Mouse (Mus musculus): ENCODE data around the gene Gale. TPM values are rescaled to one million over a fixed set of nuclear protein-coding genes. Genes with fewer than 3 reads are reported as not detected.
"Not testable (repeated sequence)": the region's sequence is repeated elsewhere in the genome, so short reads cannot be mapped to it uniquely, and the experiment has no call there.

The Gale gene
- polyA plus RNA-seq, 1 experiment from 2014 or later: 29.1 TPM

GRCm38 (mm10) chr4:135928376-135928775, 35.2 kb upstream of the Gale start:
- H3K27me3 ChIP-seq: no peaks in the 10 kb centered on the region
- ATAC-seq (ENCODE audit: insufficient number of reproducible peaks, insufficient read depth, low FRiP score, low TSS enrichment): no peak
- no peak overlapping the region for H3K4me2 ChIP-seq (replicated peaks)
- no peaks in the 10 kb centered on the region for H3K9me3 ChIP-seq
- H3K9ac ChIP-seq: no peak overlapping the region
- H3K36me3 ChIP-seq: peaks cover 36% of the 10 kb centered on the region
- no peak overlapping the region for H3K27ac ChIP-seq
- WGBS: 79% methylated on average over 9 of the region's 9 CpGs
- no peak overlapping the region for H3K4me3 ChIP-seq
- H3K4me1 ChIP-seq: no peaks in the 10 kb centered on the region

- Histone ChIP-seq H3K36me3 (peaks cover 40% of the 10 kb centered on the region), H3K4me3 (no peak overlapping the region), H3K27ac (no peak overlapping the region), H3K4me1 (no peaks in the 10 kb centered on the region), H3K4me2 (replicated peaks) (no peak overlapping the region), H3K9ac (no peak overlapping the region), H3K9me3 (no peaks in the 10 kb centered on the region), H3K27me3 (no peaks in the 10 kb centered on the region)
- no peak for ATAC-seq (ENCODE audit: insufficient number of reproducible peaks, insufficient read depth, low FRiP score, low TSS enrichment)
- 88% methylated on average over 5 of the region's 5 CpGs for WGBS
Measured at GRCm38 (mm10) chr4:135929405-135929804, 34.1 kb upstream of the Gale start.

- Histone ChIP-seq H3K9ac (no peak overlapping the region), H3K27me3 (no peaks in the 10 kb centered on the region), H3K27ac (no peak overlapping the region), H3K9me3 (no peaks in the 10 kb centered on the region), H3K4me1 (no peaks in the 10 kb centered on the region), H3K36me3 (peaks cover 37% of the 10 kb centered on the region), H3K4me3 (no peak overlapping the region), H3K4me2 (replicated peaks) (no peak overlapping the region)
- WGBS: 90% methylated on average over 9 of the region's 9 CpGs
- ATAC-seq (ENCODE audit: insufficient number of reproducible peaks, insufficient read depth, low FRiP score, low TSS enrichment): no peak
Measured at GRCm38 (mm10) chr4:135929828-135930227, 33.7 kb upstream of the Gale start.

DNA sequence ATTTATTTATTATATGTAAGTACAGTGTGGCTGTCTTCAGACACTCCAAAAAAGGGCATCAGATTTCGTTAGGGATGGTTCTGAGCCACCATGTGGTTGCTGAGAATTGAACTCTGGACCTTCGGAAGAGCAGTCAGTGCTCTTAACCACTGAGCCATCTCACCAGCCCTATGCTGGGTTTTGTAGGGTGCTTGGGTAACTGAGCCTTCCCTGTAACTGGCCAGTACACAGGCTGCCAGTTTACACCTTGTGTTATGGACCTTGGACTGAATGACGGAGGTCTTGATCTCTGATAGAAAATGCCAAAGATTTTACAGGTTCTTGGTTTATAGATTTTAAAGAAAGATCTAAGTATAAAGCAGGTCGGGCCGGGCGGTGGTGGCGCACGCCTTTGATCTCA, 33.3 kb upstream of the Gale start:
- H3K9me3 ChIP-seq: no peaks in the 10 kb centered on the region
- no peak overlapping the region for H3K27ac ChIP-seq
- no peak for ATAC-seq (ENCODE audit: insufficient number of reproducible peaks, insufficient read depth, low FRiP score, low TSS enrichment)
- no peak overlapping the region for H3K4me2 ChIP-seq (replicated peaks)
- H3K4me3 ChIP-seq: no peak overlapping the region
- no peaks in the 10 kb centered on the region for H3K27me3 ChIP-seq
- no peaks in the 10 kb centered on the region for H3K4me1 ChIP-seq
- peaks cover 36% of the 10 kb centered on the region for H3K36me3 ChIP-seq
- WGBS: 91% methylated on average over 8 of the region's 8 CpGs
- no peak overlapping the region for H3K9ac ChIP-seq

DNA sequence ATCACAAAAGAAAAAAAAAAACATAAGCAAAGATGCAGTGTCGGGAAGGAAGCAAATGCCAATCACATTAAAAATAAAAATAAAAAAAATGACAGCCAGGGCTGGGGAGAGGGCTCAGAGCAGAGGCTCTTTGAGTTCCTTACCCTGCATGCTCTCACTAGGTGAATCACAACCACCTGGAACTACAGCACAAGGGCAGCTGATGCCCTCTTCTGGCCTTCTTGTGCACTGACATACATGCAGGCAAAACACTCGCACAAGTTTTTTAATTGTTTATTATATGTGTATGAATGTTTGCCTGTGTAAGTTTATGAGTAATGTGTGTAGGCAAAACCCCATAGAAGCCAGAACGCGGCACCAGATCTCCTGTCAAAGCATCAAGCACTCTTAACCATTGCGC, 31.7 kb upstream of the Gale start:
- Histone ChIP-seq H3K9me3 (no peaks in the 10 kb centered on the region), H3K4me3 (no peak overlapping the region), H3K4me1 (no peaks in the 10 kb centered on the region), H3K4me2 (replicated peaks) (no peak overlapping the region), H3K9ac (no peak overlapping the region), H3K27me3 (no peaks in the 10 kb centered on the region), H3K36me3 (peaks cover 20% of the 10 kb centered on the region), H3K27ac (no peak overlapping the region)
- ATAC-seq (ENCODE audit: insufficient number of reproducible peaks, insufficient read depth, low FRiP score, low TSS enrichment): no peak
- 66% methylated on average over 5 of the region's 5 CpGs for WGBS

GRCm38 (mm10) chr4:135934708-135935500, 28.6 kb upstream of the Gale start:
- WGBS: 39% methylated on average over 12 of the region's 12 CpGs
- no peak overlapping the region for H3K4me2 ChIP-seq (replicated peaks)
- peaks cover 33% of the 10 kb centered on the region for H3K36me3 ChIP-seq
- H3K27me3 ChIP-seq: no peaks in the 10 kb centered on the region
- no peak overlapping the region for H3K27ac ChIP-seq
- H3K9me3 ChIP-seq: no peaks in the 10 kb centered on the region
- no peak overlapping the region for H3K9ac ChIP-seq
- ATAC-seq (ENCODE audit: insufficient number of reproducible peaks, insufficient read depth, low FRiP score, low TSS enrichment): 0 out of 2 replicates have a peak, but pooled peaks have one; percentile 28
- H3K4me3 ChIP-seq: no peak overlapping the region
- no peaks in the 10 kb centered on the region for H3K4me1 ChIP-seq

GRCm38 (mm10) chr4:135935502-135935901, 28.0 kb upstream of the Gale start:
- H3K4me3 ChIP-seq: no peak overlapping the region
- H3K4me1 ChIP-seq: no peaks in the 10 kb centered on the region
- H3K27me3 ChIP-seq: no peaks in the 10 kb centered on the region
- H3K9me3 ChIP-seq: no peaks in the 10 kb centered on the region
- 38% methylated on average over 5 of the region's 5 CpGs for WGBS
- 0 out of 2 replicates have a peak, but pooled peaks have one; percentile 22 for ATAC-seq (ENCODE audit: insufficient number of reproducible peaks, insufficient read depth, low FRiP score, low TSS enrichment)
- H3K9ac ChIP-seq: no peak overlapping the region
- peaks cover 36% of the 10 kb centered on the region for H3K36me3 ChIP-seq
- H3K4me2 ChIP-seq (replicated peaks): no peak overlapping the region
- H3K27ac ChIP-seq: 0 out of 2 replicates have a peak overlapping the region, but pooled peaks have one; percentile 13

- Histone ChIP-seq H3K27me3 (no peaks in the 10 kb centered on the region), H3K9ac (no peak overlapping the region), H3K9me3 (no peaks in the 10 kb centered on the region), H3K4me3 (no peak overlapping the region), H3K4me2 (replicated peaks) (no peak overlapping the region), H3K36me3 (peaks cover 25% of the 10 kb centered on the region), H3K27ac (no peak overlapping the region), H3K4me1 (no peaks in the 10 kb centered on the region)
- WGBS: 79% methylated on average over 7 of the region's 7 CpGs
- ATAC-seq (ENCODE audit: insufficient number of reproducible peaks, insufficient read depth, low FRiP score, low TSS enrichment): no peak
Measured at GRCm38 (mm10) chr4:135938858-135939257, 24.7 kb upstream of the Gale start.

GRCm38 (mm10) chr4:135941026-135941425, 22.5 kb upstream of the Gale start:
- WGBS: 82% methylated on average over 8 of the region's 8 CpGs
- peaks cover 25% of the 10 kb centered on the region for H3K36me3 ChIP-seq
- H3K27ac ChIP-seq; H3K27me3 ChIP-seq; H3K4me1 ChIP-seq; H3K4me2 ChIP-seq (replicated peaks); H3K9ac ChIP-seq; ATAC-seq (ENCODE audit: insufficient number of reproducible peaks, insufficient read depth, low FRiP score, low TSS enrichment); H3K9me3 ChIP-seq; H3K4me3 ChIP-seq: not testable (repeated sequence)

DNA sequence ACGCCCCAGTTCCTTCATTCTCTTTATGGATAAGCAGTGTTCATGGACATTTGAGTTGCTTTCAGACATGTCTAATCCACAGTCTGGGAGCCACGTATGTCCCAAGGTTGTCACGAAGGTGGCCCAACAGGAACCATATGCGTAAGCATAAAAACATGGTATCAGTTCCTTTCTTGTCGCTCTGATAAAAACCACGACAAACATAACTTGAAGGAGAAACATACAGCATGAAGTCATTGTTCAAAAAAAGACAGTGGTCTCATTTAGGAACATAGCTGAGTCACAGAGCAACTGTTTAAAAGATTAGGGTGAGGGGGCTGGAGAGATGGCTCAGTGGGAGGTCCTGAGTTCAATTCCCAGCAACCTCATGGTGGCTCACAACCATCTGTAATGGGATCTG, 21.3 kb upstream of the Gale start:
- no peak for ATAC-seq (ENCODE audit: insufficient number of reproducible peaks, insufficient read depth, low FRiP score, low TSS enrichment)
- Histone ChIP-seq H3K36me3 (peaks cover 25% of the 10 kb centered on the region), H3K4me3 (no peak overlapping the region), H3K27ac (no peak overlapping the region), H3K9me3 (no peaks in the 10 kb centered on the region), H3K4me1 (peaks cover 6% of the 10 kb centered on the region; the same call in 1 of the 2 replicates), H3K4me2 (replicated peaks) (no peak overlapping the region), H3K27me3 (no peaks in the 10 kb centered on the region), H3K9ac (no peak overlapping the region)
- WGBS: 86% methylated on average over 6 of the region's 6 CpGs

DNA sequence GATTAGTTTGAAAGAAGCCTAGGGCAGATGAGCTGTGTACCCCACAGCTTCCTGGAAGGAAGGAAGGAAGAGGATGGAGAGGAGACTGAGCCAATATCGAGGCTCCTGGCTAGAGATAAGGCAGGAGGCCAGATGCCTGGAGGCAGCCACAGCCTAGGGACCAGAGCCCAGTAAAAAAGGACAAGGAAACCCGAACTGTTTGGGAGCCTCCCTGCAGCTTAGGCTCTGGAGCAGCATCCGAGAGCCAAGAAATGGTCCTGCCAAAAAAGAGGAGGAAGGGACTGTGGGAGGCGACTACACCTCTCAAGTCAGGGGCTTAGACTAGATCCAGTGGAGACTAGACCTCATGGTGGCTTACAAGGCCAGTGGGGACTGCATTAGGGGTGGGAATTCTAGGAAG, 20.1 kb upstream of the Gale start:
- Histone ChIP-seq H3K9me3 (no peaks in the 10 kb centered on the region), H3K4me3 (no peak overlapping the region), H3K4me2 (replicated peaks) (no peak overlapping the region), H3K27me3 (no peaks in the 10 kb centered on the region), H3K4me1 (peaks cover 6% of the 10 kb centered on the region; the same call in 1 of the 2 replicates), H3K9ac (no peak overlapping the region), H3K27ac (no peak overlapping the region), H3K36me3 (peaks cover 24% of the 10 kb centered on the region)
- WGBS: 48% methylated on average over 4 of the region's 4 CpGs
- no peak for ATAC-seq (ENCODE audit: insufficient number of reproducible peaks, insufficient read depth, low FRiP score, low TSS enrichment)

DNA sequence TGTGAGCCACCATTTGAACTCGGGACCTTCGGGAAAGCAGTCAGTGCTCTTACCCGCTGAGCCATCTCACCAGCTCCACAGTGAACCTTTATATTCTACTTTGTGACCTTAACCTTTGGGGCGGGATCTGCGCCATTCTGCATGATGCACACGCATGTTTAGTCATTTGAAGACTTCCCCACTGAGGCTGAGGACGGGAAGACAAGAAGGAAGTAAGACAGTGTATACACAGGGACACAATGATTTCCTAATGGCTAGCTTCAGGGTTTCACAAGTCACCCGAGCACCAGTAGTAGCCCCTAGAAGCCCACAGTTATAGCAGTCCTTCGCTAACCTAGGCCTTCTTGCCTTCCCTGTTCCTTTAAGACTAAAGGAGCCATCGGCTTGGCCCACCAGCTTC, 17.8 kb upstream of the Gale start:
- peak overlapping the region; percentile 61 for H3K27ac ChIP-seq

More for the DNA sequence above, 17.8 kb upstream of the Gale start:
- H3K27me3 ChIP-seq: no peaks in the 10 kb centered on the region
- H3K4me2 ChIP-seq (replicated peaks): peak overlapping the region; percentile 90
- H3K4me3 ChIP-seq: peak overlapping the region; percentile 91
- H3K4me1 ChIP-seq: peaks cover 6% of the 10 kb centered on the region; the same call in 1 of the 2 replicates
- 75% methylated on average over 10 of the region's 10 CpGs for WGBS
- H3K9me3 ChIP-seq: no peaks in the 10 kb centered on the region
- H3K36me3 ChIP-seq: peaks cover 12% of the 10 kb centered on the region
- H3K9ac ChIP-seq: no peak overlapping the region
- ATAC-seq (ENCODE audit: insufficient number of reproducible peaks, insufficient read depth, low FRiP score, low TSS enrichment): 0 out of 2 replicates have a peak, but pooled peaks have one; percentile 17

All from embryonic facial prominence, embryonic 12.5 days (tissue).